15 mouse cellular contexts compared by ENCODE assay signal in the genomic region with DNA sequence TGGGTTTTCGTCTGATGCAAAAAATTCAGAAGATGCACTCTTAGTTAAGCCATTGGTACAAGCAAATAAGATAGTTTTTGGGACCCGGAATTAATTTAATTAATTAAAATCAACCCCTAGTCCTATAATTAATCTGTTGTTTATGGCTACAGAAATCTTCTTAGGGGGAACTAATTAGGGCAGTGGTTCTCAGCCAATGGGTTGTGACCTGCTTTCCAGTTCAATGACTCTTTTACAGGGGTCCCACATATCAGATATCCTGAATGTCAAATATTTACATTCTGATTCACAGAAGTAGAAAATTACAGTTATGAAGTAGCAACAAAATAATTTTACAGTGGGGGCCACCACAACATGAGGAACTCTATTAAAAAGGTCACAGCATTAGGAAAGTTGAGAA. TPM values are rescaled to one million over a fixed set of nuclear protein-coding genes. Genes with fewer than 3 reads are reported as not detected.
DNase-seq lines count a peak whose midpoint lies in the region.
"Had no signal": no experiment of that assay in that cellular context is flagged by ENCODE, and none has a peak within 500 bp of the region (broad histone marks: within the 10 kb centered on the region; RNA-seq: fewer than 3 reads in every experiment).

No protein-coding gene starts in this region.

- DNase-seq in retina, embryonic 14.5 days (ENCODE audit: low spot score) = peak; percentile 53
- peak; percentile 56 for DNase-seq in retina, postnatal 1 day
- DNase-seq in adrenal gland, postnatal 36 days = no peak
- DNase-seq in layer of hippocampus, adult 8-10 months (ENCODE audit: low spot score in 2 of 2) = no peak
- DNase-seq: adrenal gland, adult 2 months; adrenal gland, adult 8-10 months; adrenal gland, postnatal 10 days; adrenal gland, postnatal 14 days; adrenal gland, postnatal 25 days; B cell, adult 2 months; cerebellum, adult 11 months; cerebellum, adult 11-12 months; cerebellum, adult 18-20 months; cerebellum, adult 2 months had no signal

RNA-seq across cellular contexts. Expression of gene Megf9, which starts 39.1 kb away (rescaled TPM):
- total RNA-seq in adrenal gland, postnatal 36 days (2021) = 10 to 100 TPM; 26.0 to 43.4 TPM
- total RNA-seq in layer of hippocampus, adult 8-10 months (2022) = 100 to 1,000 TPM; 104 to 111 (median 109) TPM
- total RNA-seq: CH12.LX had no signal

Comparison
In these comparisons a context has a peak if more than half of its experiments do, and no peak if none do; other contexts are left out.
1. DNase-seq: peak in retina, embryonic 14.5 days (single experiment) and retina, postnatal 1 day (single experiment); none in adrenal gland, postnatal 36 days (0 of 2) and layer of hippocampus, adult 8-10 months (0 of 2).